Mouse (Mus musculus) lung, adult 2 months (tissue): ENCODE data around the gene Anks1.

Experiments used
- CTCF ChIP-seq: fragments of 200-500 bp; IDR thresholded peaks from 2 replicates; pipeline ENCODE4 v1.5.1; 2011; ENCODE audit warnings: mild to moderate bottlenecking, low read length, control low read depth; ENCODE audit not compliant: insufficient read depth
- POLR2A ChIP-seq: fragments of 200-500 bp; IDR thresholded peaks from 2 replicates; pipeline ENCODE4 v1.6.1; 2011; ENCODE audit warnings: low read depth, mild to moderate bottlenecking, control low read depth, low read length, borderline replicate concordance; ENCODE audit errors: extremely low read depth

DNA sequence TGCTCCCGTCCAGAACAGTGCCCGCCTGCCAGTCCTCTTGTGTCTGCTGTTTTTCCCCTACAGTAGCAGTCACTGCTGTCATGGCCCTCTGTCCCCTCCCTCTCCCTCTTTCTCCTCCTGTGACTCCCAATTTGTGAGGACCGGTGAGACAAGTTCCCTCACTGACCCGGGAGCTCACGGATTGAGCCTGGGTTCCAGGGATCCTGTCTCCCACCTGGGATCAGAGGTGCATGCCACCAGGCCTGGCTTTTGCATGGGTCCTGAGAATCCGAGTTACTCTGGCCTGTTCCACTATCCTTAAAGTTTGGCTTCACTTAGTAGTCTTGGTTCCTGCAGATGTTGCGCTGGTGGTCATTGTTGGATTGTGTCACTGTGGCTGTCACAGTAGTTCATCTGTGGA is 58.4 kb downstream of the Anks1 start:
- TF ChIP-seq CTCF (no peak), POLR2A (no peak)
